Mouse (Mus musculus): ENCODE data around the gene Ttll4.

Gene Ttll4

DNA sequence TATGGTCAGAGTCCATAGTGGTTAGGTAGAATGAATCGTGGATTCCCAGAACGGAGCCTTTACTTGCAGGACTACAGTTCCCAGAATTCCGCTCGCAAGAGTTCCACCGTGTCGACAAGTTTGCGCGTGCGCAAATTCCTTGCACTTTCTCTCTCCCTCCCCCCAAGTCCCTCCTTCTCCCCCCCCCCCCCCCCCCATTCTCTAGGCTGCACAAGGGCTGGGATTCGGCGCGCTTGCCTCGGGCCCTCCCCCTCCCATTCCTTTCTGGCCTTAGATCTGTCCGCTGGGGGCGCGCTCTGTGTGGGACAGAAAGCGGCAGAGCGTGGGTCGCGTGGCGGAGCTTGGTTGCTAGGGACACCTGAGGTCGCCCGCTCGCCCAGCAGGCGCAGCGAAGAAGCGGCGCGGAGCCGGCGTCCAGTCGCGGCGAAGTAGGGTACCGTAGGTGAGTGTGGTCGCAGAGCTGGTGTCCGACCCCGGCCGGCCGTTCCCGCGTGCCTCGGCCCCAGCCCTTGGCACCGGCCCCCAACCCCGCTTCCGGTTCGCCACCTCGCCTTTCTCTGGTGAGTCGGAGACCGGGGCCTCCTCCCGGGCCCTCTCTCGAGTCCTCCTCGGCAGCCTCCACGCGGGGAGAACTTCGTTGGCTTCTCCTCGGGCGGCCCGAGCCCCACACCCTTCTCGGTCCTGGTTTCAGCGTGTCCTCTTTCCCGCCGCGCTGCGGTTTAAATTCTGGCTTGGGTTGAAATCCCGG lies at the start of gene Ttll4:
Gene Ttll4 (plus strand): TSS at position 298 of the 748 bp plus-strand sequence.
- DNase-seq (ENCODE audit: low read depth, low spot score): peak; percentile 95

DNA sequence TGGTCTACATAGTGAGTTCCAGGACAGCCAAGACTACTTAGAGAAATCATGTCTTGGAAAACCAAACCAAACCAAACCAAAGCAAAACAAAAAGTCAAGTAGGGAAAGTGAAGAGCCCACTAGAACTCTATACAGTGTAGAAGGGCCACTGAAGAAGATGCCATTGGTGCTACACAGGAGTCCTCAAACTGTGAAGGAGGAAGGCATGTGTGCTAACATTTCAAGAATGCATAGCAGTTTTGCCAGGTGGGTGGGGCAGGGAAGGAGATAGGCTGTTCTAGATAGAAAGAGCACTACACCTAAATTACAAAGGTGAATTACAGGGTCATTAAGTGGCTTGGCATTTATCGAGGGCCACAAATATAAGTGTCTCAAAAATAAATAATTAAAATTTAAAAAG lies 37.4 kb upstream of the Ttll4 start:
- no peak for DNase-seq (ENCODE audit: low read depth, low spot score)

DNA sequence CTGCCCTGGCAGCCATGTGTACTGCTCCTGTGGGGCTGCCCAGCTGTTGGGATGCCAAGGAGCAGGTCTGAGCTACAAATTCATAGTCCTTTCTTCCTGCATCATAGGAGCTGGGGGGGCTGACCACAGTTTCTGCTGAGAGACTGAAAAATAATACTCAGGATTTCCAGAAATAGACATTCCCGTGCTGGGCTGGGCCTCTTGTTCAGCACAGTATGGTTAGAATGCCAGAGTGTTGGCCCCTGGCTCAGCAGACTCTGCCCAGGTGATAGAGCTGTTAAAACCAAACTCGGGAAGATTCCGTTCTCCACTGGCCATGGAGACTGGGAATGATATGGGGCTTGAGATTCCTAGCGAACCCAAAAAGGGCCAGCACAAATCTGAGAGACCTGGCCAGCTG lies 35.5 kb upstream of the Ttll4 start:
- DNase-seq (ENCODE audit: low read depth, low spot score): no peak

DNA sequence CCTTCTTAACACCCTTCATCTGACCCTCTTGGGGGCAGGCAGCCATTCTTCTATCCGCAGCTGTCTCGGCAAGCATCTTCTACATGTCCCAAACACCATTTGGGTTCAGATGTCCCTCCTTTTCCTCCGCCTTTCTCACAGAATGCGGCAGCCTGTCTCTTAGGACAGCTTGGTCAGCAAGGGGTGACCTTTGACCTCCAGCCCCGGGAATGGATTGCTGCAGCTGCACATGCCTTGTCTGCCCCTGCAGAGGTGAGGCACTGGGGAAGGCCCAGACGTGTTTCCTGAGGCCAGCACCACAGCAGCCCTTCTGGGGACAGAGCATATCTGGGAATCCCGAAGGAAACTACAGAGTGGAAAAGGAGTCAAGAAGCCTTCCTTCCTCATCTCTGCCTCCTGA lies 33.5 kb upstream of the Ttll4 start:
- no peak for DNase-seq (ENCODE audit: low read depth, low spot score)

DNA sequence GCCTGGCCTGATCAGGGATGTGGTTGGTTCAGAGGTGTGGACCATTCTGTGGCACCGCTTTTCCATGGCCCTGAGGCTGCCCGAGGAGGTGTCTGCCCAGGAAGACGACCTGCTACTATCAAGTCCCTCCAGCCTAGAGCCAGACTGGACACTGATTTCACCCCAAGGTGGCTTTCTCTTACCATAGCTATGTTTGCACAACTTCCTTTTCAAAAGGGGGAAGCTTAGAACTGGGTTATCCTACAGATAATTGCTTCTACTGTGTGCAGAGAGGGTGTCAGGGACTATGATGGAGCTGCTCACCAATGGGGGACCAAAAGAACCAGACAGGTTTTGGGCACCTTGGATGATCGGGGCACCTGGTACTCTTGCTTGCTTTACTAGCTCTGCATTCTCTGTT lies 28.8 kb upstream of the Ttll4 start:
- DNase-seq (ENCODE audit: low read depth, low spot score): no peak

DNA sequence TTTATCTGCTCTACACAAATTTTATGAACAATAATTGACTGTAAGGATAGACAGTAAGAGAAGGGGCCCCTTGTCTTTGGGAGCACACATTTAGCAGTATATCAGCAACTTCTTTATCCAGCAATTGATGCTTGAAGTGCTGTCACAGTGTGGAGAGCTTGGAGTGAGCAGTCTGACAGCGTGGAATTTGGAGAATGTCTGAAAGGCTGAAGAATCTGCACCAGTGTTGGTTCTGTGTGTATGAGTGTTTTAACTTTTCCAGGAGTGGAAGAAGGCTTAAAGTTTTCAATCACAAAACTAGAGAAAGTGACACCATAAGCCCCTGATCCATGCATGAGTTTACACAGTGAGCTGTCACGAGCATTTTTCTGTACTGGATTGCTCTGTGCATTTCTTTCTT lies 18.0 kb upstream of the Ttll4 start:
- no peak for DNase-seq (ENCODE audit: low read depth, low spot score)

DNA sequence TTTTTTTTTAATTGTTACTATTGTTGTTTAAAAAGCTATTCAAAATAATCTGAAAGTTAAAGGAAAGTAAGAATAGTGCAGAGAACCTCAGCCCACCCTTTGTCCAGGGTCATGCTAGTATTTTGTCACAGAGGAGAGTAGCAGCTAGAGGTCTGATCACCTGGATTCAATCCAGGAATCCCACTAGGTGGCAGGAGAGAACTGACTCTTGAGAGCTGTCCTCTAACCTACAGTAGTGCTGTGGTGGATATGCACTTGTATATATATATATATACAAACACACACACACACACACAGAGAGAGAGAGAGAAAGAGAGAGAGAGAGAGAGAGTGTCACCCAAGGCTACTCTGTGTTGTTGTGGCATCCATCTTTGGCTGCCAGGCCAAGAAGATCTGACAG lies 17.6 kb upstream of the Ttll4 start:
- DNase-seq (ENCODE audit: low read depth, low spot score): peak; percentile 45

DNA sequence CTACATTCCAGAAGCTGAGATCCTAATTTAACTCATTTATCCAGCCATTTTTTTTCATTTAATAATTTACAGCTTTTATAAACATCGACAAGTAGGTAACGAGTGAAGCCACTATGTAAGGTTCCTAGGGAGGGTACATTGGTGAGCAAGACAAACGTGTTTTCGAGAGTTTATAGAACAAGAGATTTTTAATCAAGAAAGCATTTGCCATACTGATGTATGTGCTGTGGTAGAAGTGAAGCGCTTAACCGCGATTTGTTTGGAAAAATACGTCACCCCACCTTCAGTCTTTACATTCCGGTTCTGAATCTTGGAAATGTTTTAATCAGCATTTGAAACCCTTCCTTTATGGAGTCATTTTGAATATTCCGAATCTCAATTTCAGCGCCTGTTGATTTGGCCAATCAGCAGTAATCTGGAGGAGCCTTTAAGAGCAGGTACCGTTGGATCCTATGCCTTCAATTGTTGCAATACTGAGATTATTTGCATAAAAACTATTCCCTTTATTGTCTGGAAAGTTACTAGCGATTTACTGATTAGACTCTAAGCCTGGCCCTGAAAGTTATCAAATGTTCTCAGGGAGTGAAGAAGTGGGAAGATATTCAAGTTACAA lies 814 bp downstream of the Ttll4 start:
- peak; percentile 63 for DNase-seq (ENCODE audit: low read depth, low spot score)

DNA sequence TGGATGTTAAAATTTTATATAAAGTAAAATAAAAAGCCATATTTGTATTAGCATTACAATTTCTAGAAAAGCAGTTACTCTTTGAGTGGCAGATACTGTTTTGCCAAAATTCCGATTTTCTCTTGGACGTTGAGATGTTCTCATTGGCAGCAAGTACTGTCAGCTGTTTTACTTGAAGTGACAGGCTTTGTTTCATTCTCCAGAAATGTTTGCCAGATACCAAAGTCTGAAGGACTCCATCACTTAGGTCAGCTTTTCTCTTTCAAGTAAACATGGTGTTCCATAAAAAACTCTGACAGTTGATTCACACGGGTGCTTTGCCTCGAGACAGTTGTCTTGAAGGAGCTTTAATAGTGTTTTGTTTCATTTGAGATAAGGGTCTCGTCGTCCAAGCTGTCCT lies 3.6 kb downstream of the Ttll4 start:
- no peak for DNase-seq (ENCODE audit: low read depth, low spot score)

DNA sequence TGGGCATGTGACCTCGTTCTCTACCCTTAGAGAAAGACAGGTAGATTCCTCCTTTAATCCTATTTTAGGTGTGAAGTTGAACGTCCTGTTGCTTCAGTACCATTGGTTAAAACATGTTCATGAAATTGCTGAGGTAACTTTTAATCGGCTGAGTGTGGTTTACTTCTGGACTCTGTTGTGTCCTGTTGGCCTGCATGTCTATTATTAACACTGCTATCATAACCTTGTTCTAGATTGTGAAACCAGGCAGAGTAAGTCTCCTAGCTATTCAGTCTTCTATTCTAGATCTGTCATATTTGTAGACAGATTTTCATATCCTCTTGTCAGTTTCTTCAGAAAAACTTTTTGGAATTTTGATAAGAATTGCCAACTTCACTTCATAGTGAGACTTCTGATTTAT lies 6.8 kb downstream of the Ttll4 start:
- DNase-seq (ENCODE audit: low read depth, low spot score): no peak

DNA sequence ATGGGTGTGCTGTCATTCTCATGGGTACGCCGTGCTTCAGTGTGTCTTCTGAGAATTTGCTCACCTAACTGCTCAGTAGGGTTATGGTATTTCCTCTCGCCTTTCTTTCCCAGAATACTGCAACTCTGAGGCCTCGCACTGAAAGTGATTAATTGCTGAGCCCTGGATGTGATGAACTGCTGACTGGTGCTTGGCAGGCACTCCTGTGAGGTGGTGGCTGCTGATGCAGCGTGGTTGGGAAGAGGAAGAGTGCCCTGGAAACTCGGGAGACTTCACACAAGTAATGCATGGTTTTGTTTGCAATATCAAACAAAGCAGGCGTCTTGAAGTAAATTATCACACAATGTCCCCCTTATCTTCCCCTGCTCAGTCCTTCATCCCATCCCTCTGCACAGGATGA lies 11.2 kb downstream of the Ttll4 start:
- DNase-seq (ENCODE audit: low read depth, low spot score): no peak

DNA sequence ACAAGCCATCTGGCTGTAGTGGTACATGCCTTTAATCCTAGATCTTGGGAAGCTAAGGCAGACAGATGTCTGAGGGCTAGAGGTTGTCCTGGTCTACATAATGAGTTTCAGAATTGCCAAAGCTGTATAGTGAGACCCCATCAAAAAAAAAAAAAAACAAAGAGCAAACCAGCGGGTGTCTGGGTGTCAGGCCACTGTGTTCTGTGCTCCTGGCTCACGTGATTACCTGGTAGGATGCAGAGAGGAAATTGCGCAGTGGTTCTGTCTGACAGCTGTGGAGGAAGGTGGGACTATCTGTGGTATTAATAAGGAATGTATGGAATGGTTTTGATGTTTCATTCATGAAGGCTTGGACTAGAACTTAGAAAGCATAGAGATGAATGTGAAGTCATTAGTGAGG lies 15.3 kb downstream of the Ttll4 start:
- no peak for DNase-seq (ENCODE audit: low read depth, low spot score)

DNA sequence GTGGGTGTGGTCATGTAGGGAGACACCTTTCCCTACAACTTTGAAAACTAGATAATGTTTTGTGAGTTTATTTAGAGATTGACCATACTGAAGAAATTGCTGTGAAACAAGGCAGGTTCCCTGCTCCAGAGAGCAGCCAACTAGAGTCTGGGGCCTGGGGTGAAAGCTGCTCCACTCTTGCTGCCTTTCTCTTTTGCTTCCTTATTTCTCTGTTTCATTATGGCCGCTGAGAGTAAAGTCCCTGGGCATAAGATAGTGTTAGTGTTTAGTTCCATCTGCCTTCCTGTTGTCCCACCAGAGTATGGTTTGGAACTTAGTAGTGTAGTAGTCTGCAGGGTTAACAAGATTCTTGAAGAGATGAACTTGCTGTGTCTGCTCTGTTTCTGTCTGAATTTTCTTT lies 16.3 kb downstream of the Ttll4 start:
- DNase-seq (ENCODE audit: low read depth, low spot score): peak; percentile 58

DNA sequence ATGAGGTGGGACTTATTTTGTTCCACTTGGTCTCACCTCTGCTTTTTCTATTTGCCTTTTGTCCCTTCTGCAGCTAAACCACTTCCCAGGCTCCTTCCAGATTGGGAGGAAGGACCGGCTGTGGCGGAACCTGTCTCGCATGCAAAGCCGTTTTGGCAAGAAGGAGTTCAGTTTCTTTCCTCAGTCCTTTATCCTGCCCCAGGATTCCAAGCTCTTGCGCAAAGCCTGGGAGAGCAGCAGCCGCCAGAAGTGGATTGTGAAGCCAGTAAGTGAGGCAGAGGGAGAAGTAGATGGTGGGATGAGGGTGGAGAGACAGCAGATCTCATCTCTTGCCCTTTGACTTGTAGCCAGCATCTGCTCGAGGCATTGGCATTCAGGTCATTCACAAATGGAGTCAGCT lies 25.6 kb downstream of the Ttll4 start:
- DNase-seq (ENCODE audit: low read depth, low spot score): no peak

DNA sequence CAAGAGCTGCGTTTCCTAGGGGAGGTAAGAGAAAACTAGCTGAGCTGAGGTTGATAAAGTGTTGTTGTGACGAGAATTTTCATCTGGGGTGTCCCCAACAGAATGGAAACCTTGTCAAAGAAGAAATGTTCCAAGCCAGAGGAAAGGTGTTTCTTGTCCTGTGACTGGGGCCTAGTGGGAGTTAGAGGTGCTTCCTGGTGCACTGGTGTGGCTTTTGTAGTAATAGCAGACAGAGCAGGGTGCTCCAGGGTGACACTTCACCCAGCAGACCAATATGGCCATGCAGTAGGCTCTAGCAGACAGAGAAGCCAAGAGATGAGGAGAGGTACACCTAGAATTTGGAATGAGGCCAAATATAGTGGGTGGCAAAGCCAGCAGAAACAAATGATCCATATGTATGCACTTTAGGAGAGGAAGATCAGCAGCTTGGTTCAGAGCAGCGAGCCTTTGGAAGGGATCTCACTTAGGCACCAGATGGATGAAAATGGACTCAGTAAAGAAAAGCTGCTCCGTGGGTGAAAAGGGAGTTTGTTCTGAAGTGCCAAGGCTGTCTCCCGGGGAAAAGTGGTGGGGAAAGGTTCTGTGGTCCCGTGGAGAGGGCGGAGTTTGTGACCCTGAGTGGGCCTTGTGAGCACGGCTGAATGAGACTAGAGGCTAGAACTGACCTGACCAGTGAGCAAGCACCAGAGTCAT lies 32.5 kb downstream of the Ttll4 start:
- DNase-seq (ENCODE audit: low read depth, low spot score): no peak

DNA sequence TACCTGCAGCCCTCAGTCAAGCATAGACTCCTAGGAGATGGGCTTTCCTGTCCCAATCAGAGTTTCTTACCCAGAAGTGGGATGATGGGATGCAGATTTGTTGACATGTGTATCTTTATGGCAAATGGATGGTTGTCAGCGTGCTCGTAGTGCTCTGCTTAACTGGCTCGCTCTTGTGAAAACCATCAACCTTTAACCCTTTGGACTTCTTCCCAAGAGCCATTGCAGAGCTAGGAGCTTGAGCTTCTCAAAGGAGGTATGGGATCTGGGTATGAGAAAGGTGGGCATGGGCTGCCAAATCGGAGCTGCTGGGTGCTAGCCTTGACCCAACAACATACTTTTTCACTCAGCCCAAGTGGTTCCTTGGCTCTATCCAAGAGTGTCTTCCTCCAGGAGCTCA lies 34.3 kb downstream of the Ttll4 start:
- no peak for DNase-seq (ENCODE audit: low read depth, low spot score)

DNA sequence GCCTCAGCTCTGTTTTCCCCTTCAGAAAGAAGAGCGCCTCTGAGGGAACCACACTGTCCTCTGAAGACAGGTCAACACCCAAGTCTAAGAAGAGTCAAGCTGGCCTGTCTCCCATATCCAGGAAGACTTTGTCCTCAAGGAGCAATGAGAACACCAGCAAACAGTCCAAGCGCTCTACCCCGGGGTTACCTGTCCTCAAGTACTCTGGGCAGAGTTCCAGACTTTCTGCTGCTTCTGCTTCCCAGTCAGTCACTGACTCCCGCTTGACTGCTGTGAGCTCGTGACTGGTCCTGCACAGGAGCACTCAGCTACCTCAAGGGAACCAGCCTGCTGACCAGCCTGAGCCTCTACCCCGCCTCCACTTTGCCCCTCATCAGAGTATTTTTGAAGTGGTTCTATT lies 35.9 kb downstream of the Ttll4 start:
- DNase-seq (ENCODE audit: low read depth, low spot score): no peak

DNA sequence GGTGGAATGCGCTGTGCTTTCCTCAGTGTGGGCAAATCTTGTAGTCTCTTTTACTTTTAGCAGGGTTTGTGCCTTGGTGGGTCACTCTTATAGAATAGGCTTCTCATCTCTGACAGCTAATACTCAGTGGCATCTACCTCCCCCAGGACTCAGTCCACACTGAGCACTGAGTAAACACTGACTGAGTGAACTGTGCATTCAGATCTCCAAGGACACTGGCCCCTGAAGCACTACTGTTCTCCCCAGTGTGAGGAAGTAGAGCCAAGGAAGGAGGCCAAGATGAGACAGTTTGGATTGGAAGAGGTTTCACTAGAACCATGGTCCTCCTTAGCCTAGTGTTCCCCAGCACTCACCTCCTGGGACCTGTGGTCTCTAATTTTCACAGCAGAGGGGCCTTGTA lies 36.8 kb downstream of the Ttll4 start:
- DNase-seq (ENCODE audit: low read depth, low spot score): no peak

DNA sequence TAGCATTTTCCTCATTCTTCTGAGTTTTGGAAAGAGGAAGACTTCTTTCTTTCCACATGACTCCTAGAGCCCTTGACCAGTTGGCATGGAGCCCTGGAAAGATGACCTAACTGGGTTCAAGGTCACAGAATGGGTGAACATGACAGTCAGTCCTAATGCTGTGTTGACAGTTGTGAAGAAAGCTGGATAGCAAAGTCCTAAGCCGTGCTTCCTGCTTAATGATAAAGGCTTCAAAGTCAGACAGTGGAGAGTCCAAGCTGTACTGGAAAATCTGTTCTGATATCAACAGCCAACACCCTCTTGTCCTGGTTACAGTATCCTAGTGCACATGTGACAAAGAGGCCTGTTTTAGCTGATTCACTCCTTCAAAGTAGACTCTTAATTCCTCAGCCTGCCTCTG lies 37.2 kb downstream of the Ttll4 start:
- no peak for DNase-seq (ENCODE audit: low read depth, low spot score)

DNA sequence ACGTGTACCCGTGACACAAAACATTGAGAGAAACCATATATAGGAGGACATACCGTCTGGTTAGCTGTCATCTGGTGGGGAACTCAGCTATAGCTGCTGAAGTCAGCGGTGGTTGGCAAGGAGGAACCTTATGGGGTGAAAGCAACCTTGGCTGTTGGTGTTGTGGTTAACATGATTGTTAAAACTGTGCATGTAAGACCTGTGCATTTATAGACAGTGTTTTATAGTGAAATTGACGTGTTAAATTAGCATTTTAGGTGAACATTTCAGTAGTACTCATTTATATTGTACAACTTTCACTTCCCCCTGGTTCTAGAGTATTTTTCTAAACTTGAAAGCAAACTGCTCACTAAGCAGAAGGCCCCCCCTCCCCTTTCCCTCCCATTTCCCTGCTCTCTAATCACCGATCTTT lies 40.6 kb downstream of the Ttll4 start:
- DNase-seq (ENCODE audit: low read depth, low spot score): peak; percentile 78

DNA sequence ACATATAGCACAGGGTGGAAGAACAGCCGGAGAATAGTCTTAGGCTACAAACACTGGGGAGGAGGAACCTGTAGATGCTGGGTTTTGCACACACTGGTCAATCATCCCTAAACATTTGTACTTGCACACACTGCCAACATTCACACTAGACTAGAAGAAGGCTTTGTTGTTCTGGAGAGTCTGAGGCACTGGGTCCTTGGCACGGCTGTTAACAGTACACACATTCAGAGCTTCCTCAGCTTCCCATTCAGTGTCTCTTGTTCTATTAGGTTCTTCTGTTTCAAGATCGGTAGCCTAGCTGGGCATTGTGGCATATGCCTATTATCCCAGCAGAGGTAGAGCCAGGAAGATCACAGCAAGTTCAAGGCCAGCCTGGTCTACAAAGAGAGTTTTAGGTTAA lies 42.6 kb downstream of the Ttll4 start:
- DNase-seq (ENCODE audit: low read depth, low spot score): no peak

DNA sequence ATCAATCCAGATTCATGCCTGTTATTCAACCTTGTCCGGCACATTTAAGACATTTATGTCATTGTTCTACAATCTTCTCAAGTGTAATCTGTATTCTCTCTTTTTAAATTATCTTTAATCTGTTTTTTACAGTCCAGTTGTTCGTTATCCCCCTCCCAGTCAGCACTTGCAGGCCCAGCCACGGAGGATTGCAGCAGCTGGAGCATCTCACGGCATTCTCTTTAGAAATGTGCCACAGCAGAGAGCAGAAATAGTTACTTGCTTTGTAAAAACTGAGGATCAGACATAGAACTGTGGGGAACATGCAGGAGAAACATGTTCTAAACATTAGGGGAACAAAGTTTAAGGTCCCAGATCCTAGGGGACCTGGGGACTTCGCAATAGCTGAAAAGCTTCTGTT lies 43.5 kb downstream of the Ttll4 start:
- no peak for DNase-seq (ENCODE audit: low read depth, low spot score)

DNA sequence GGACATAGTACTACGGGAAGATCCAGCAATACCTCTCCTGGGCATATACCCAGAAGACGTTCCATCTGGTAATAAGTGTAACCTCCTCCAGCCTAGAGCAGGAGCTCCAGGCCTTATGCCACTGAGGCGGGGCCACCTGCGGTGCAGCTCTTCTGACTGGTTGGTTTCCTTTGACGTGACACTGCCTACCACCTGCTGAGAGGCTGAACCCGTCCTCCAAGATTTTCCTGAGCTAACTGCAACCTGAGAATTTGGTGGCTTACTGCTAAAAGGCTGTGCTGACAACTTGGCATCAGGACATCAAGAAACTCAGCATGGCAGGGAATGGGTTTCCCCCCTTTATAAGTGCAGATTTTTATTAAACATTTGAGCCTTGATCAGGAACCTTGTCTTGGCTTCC lies 48.0 kb downstream of the Ttll4 start:
- no peak for DNase-seq (ENCODE audit: low read depth, low spot score)

Data from A20 (cell line).